Mouse (Mus musculus) ES-Bruce4 (cell line): ENCODE results near the gene Mien1.

ENCODE experiments used
- CTCF ChIP-seq: IDR thresholded peaks from one replicate; pipeline ENCODE4 v1.8.1; 2011; ENCODE audit warnings: low read depth, low read length
- EP300 ChIP-seq: IDR thresholded peaks from 2 replicates; pipeline ENCODE4 v1.6.1; 2011; ENCODE audit warnings: low read depth, low read length; ENCODE audit not compliant: insufficient read depth
- POLR2A ChIP-seq: IDR thresholded peaks from one replicate; pipeline ENCODE4 v1.8.1; 2011; ENCODE audit warnings: low read length; ENCODE audit not compliant: insufficient read depth

GRCm38 (mm10) chr11:98446562-98447474 lies 8.0 kb upstream of the Mien1 start:
- TF ChIP-seq CTCF (no peak), POLR2A (peak; percentile 12), EP300 (0 out of 2 replicates have a peak, but pooled peaks have one; percentile 48)
